Mouse (Mus musculus) left cerebral cortex, postnatal 10 days (tissue): Measurements from ENCODE around the gene Atg2a. TPM values are rescaled to one million over a fixed set of nuclear protein-coding genes. Genes with fewer than 3 reads are reported as not detected.
A peak's percentile ranks its signal among the peaks of the same experiment; 100 is the strongest.

Experiments
- DNase-seq, 2 experiments: peaks; one replicate each; pipeline ENCODE4 v3.0.0; 2021 to 2022; ENCODE audit warnings: low spot score in 2 of 2, mixed read lengths in 1 of 2; ENCODE audit errors: extremely low spot score in 1 of 2
- intact Hi-C: fragments of 180-260 bp; cut with DNase I; formaldehyde crosslinking; loops from one replicate; pipeline ENCODE4 v1.15.1; 2025
- total RNA-seq, 2 experiments: library from RNA; stranded (reverse); gene quantifications; 2 replicates each; pipeline ENCODE4 v1.2.3; 2021

Atg2a gene
- total RNA-seq, 2 experiments from 2014 or later: 32.9 to 34.9 TPM

- DNase-seq: peak in 1 of 2 experiments; percentile 72
- intact Hi-C loops: no loop called here
Observed at GRCm38 (mm10) chr19:6242281-6242680, 813 bp downstream of the Atg2a start.

- DNase-seq: no peak
- intact Hi-C loops: no loop called here
Observed at GRCm38 (mm10) chr19:6243226-6243625, 1.8 kb downstream of the Atg2a start.

GRCm38 (mm10) chr19:6245806-6246205 is 4.3 kb downstream of the Atg2a start:
- intact Hi-C loops: no loop called here
- no peak for DNase-seq

- DNase-seq: no peak
- intact Hi-C loops: no loop called here
Observed at GRCm38 (mm10) chr19:6247526-6248300, 6.2 kb downstream of the Atg2a start.

- no peak for DNase-seq
- intact Hi-C loops: no loop called here
Observed at GRCm38 (mm10) chr19:6253021-6253420, 11.6 kb downstream of the Atg2a start.

GRCm38 (mm10) chr19:6260428-6260827 is 19.0 kb downstream of the Atg2a start:
- no peak for DNase-seq
- intact Hi-C loops: no loop called here

- DNase-seq: no peak
- intact Hi-C loops: no loop called here
Observed at GRCm38 (mm10) chr19:6260946-6261345, 19.5 kb downstream of the Atg2a start.

- peak in 1 of 2 experiments; percentile 23 for DNase-seq
- intact Hi-C loops: no loop called here
Observed at GRCm38 (mm10) chr19:6261379-6261778, 19.9 kb downstream of the Atg2a start.

- peak in 1 of 2 experiments; percentile 71 for DNase-seq
- intact Hi-C loops: no loop called here
Observed at GRCm38 (mm10) chr19:6262222-6262621, 20.8 kb downstream of the Atg2a start.

- intact Hi-C loops: no loop called here
- DNase-seq: no peak
Observed at GRCm38 (mm10) chr19:6262839-6263433, 21.5 kb downstream of the Atg2a start.

GRCm38 (mm10) chr19:6264200-6264599 is 22.7 kb downstream of the Atg2a start:
- DNase-seq: no peak
- intact Hi-C loops: no loop called here

GRCm38 (mm10) chr19:6264945-6265344 is 23.5 kb downstream of the Atg2a start:
- intact Hi-C loops: loop anchor here (5.0 kb wide), 1 partner anchor 67 kb away; the partner anchor contains the start of gene Men1

GRCm38 (mm10) chr19:6265727-6266182 is 24.3 kb downstream of the Atg2a start:
- DNase-seq: no peak
- intact Hi-C loops: loop anchor here (5.0 kb wide), 1 partner anchor 67 kb away; the partner anchor contains the start of gene Men1

More at GRCm38 (mm10) chr19:6264945-6265344, 23.5 kb downstream of the Atg2a start:
- DNase-seq: no peak

GRCm38 (mm10) chr19:6267306-6268169 is 26.1 kb downstream of the Atg2a start:
- intact Hi-C loops: loop anchor here (2.0 to 5.0 kb wide), 2 partner anchors 37 to 65 kb away; partner anchors contain the start of gene Men1
- DNase-seq: no peak

GRCm38 (mm10) chr19:6268170-6268528 is 26.7 kb downstream of the Atg2a start:
- peak; percentile 69 to 84 for DNase-seq
- intact Hi-C loops: loop anchor here (2.0 to 5.0 kb wide), 2 partner anchors 37 to 64 kb away; partner anchors contain the start of gene Men1

GRCm38 (mm10) chr19:6268670-6269132 is 27.2 kb downstream of the Atg2a start:
- intact Hi-C loops: loop anchor here (2.0 to 5.0 kb wide), 2 partner anchors 36 to 64 kb away; partner anchors contain the start of gene Men1
- DNase-seq: no peak

GRCm38 (mm10) chr19:6269798-6270475 is 28.5 kb downstream of the Atg2a start:
- no peak for DNase-seq
- intact Hi-C loops: loop anchor here (2.0 to 5.0 kb wide), 2 partner anchors 35 to 62 kb away; partner anchors contain the start of gene Men1

- intact Hi-C loops: no loop called here
- DNase-seq: no peak
Observed at GRCm38 (mm10) chr19:6270661-6271060, 29.2 kb downstream of the Atg2a start.
